8 mouse cellular contexts compared by ENCODE assay signal in genomic region chr9:44882981-44883569, GRCm38 (mm10). TPM values are rescaled to one million over a fixed set of nuclear protein-coding genes. Genes with fewer than 3 reads are reported as not detected.
DNase-seq lines count a peak whose midpoint lies in the region; TF ChIP-seq lines count a peak whose summit lies in the region.

No protein-coding gene starts in this region.

- H3K4me3 ChIP-seq in myocyte = peak overlapping the region; percentile 68

- H3K27me3 ChIP-seq in myocyte (ENCODE audit: control insufficient read depth, insufficient read depth, insufficient read length) = no peaks in the 10 kb centered on the region

- TF ChIP-seq POLR2A in myocyte (IDR thresholded peaks at IDR 0.05; ENCODE audit: insufficient read length, low read depth) = no peak

- H3K36me3 ChIP-seq in myocyte (ENCODE audit: control insufficient read depth, insufficient read depth) = no peaks in the 10 kb centered on the region

- H3K79me2 ChIP-seq in myocyte (ENCODE audit: control insufficient read depth, insufficient read depth) = peaks cover 25% of the 10 kb centered on the region

- no peak overlapping the region for H3ac ChIP-seq in myocyte (ENCODE audit: control insufficient read depth, insufficient read length)

- DNase-seq in thymus, postnatal 0 days (ENCODE audit: low spot score) = peak; percentile 24
- no peak for DNase-seq in thymus, postnatal 14 days
- peak; percentile 68 for DNase-seq in cerebellum, adult 9-10 months
- DNase-seq in frontal cortex, postnatal 36 days (ENCODE audit: low spot score in 2 of 2) = peak; percentile 57 to 66
- DNase-seq in left cerebral cortex, adult 8-10 months (ENCODE audit: low spot score in 2 of 2) = peak; percentile 47 to 57
- no peak for DNase-seq in ovary, postnatal 10 days (ENCODE audit: low spot score)
- no peak for DNase-seq in yolk sac, embryonic 10.5 days (ENCODE audit: low spot score)

- peak overlapping the region; percentile 93 for H3K4me2 ChIP-seq in myocyte (ENCODE audit: low read depth)

TF ChIP-seq in myocyte, 11 proteins besides CTCF, POLR2A, EP300 and RAD21:
- no peak for TF ChIP-seq SRF (IDR thresholded peaks at IDR 0.05; ENCODE audit: control insufficient read depth, insufficient read length, low read depth)
- TF ChIP-seq CEBPB (IDR thresholded peaks at IDR 0.05; ENCODE audit: insufficient read depth, poor library complexity, severe bottlenecking) = no peak
- no peak for TF ChIP-seq E2F4 (IDR thresholded peaks at IDR 0.05; ENCODE audit: insufficient read depth)
- no peak for TF ChIP-seq TCF12 (IDR thresholded peaks at IDR 0.05; ENCODE audit: insufficient read depth, poor library complexity, severe bottlenecking)
- no peak for TF ChIP-seq MYOD1 (IDR thresholded peaks at IDR 0.05; ENCODE audit: control insufficient read depth in 1 of 3, insufficient read length in 2 of 3, low read depth in 2 of 3)
- no peak for TF ChIP-seq USF1 (IDR thresholded peaks at IDR 0.05; ENCODE audit: low read depth)
- TF ChIP-seq POLR2AphosphoS2 (IDR thresholded peaks at IDR 0.05; ENCODE audit: insufficient read length, low read depth) = no peak
- no peak for TF ChIP-seq REST (IDR thresholded peaks at IDR 0.05; ENCODE audit: insufficient read depth, insufficient read length)

RNA-seq across cellular contexts. Expression of gene Kmt2a, which starts 2.0 kb away (rescaled TPM):
- 13.1 and 20.1 TPM in 2 replicates for polyA plus RNA-seq in thymus, postnatal 0 days (2015; fragmentation: Nextera tagmentation; extraction: Ambion mirVana)
- total RNA-seq in left cerebral cortex, adult 8-10 months (2022) = 100 to 1,000 TPM in 1 of 4 experiments, 10 to 100 TPM in 3; 64.3 to 102 (median 73.5) TPM
- polyA plus RNA-seq in myocyte (2012; fragmentation: generic; extraction: Trizol) = 4.5 TPM

RNA-seq across cellular contexts. Expression of gene Atp5l, which starts 37.5 kb away (rescaled TPM):
- 971 and 1,014 TPM in 2 replicates for polyA plus RNA-seq in thymus, postnatal 0 days (2015; fragmentation: Nextera tagmentation; extraction: Ambion mirVana)
- total RNA-seq in left cerebral cortex, adult 8-10 months (2022) = 100 to 1,000 TPM; 275 to 372 (median 321) TPM
- polyA plus RNA-seq in myocyte (2012; fragmentation: generic; extraction: Trizol) = 773 TPM

Comparison
In these comparisons a context has a peak if more than half of its experiments do, and no peak if none do; other contexts are left out.
1. DNase-seq: peak in thymus, postnatal 0 days (single experiment), cerebellum, adult 9-10 months (single experiment), frontal cortex, postnatal 36 days (2 of 2) and left cerebral cortex, adult 8-10 months (2 of 2); none in thymus, postnatal 14 days (single experiment), ovary, postnatal 10 days (single experiment) and yolk sac, embryonic 10.5 days (single experiment).